Mouse (Mus musculus) forebrain, embryonic 11.5 days (tissue): ENCODE results near the gene Rcn3. TPM values are rescaled to one million over a fixed set of nuclear protein-coding genes. Genes with fewer than 3 reads are reported as not detected.
"Not testable (repeated sequence)": the region's sequence is repeated elsewhere in the genome, so short reads cannot be mapped to it uniquely, and the experiment has no call there.

Experiments
- ATAC-seq: fragments of 200-750 bp; cut with Nextera tagmentation; replicated peaks from 2 replicates; pipeline ENCODE4 v1.8.0; 2017; ENCODE audit warnings: moderate TSS enrichment; ENCODE audit not compliant: low FRiP score
- DNase-seq: peaks from one replicate; pipeline ENCODE4 v3.0.0-alpha.2; 2017; ENCODE audit warnings: low spot score
- H3K27ac ChIP-seq: fragments of 300-500 bp; sonication (generic); 2 replicates; pipeline ENCODE4 v1.5.1; 2014; ENCODE audit warnings: low read depth, low read length
- H3K27me3 ChIP-seq: fragments of 300-500 bp; sonication (generic); 2 replicates; pipeline ENCODE4 v1.6.1; 2014; ENCODE audit warnings: mild to moderate bottlenecking, low read length, mixed read lengths; ENCODE audit not compliant: control insufficient read depth, insufficient read depth
- H3K36me3 ChIP-seq: fragments of 300-500 bp; sonication (generic); 2 replicates; pipeline ENCODE4 v1.6.1; 2014; ENCODE audit warnings: mild to moderate bottlenecking, low read length, moderate library complexity, mixed read lengths; ENCODE audit not compliant: control insufficient read depth, insufficient read depth
- H3K4me1 ChIP-seq: fragments of 300-500 bp; sonication (generic); replicated peaks from 2 replicates; pipeline ENCODE4 v1.6.1; 2014; ENCODE audit warnings: low read length, mixed read lengths; ENCODE audit not compliant: control insufficient read depth, insufficient read depth
- H3K4me2 ChIP-seq: fragments of 300-500 bp; sonication (generic); 2 replicates; pipeline ENCODE4 v1.6.1; 2014; ENCODE audit warnings: low read depth, mild to moderate bottlenecking, low read length, moderate library complexity, mixed read lengths; ENCODE audit not compliant: severe bottlenecking
- H3K4me3 ChIP-seq: fragments of 300-500 bp; sonication (generic); 2 replicates; pipeline ENCODE4 v1.5.1; 2014; ENCODE audit warnings: low read depth, low read length
- H3K9ac ChIP-seq: fragments of 300-500 bp; sonication (generic); 2 replicates; pipeline ENCODE4 v1.6.1; 2014; ENCODE audit warnings: low read length
- H3K9me3 ChIP-seq: fragments of 300-500 bp; sonication (generic); 2 replicates; pipeline ENCODE4 v1.6.1; 2016; ENCODE audit warnings: low read length, mixed read lengths; ENCODE audit not compliant: control insufficient read depth
- WGBS: fragments of 180-500 bp; shearing (Covaris S2); extraction: QIAGEN DNeasy Blood & Tissue Kit; methylation state at CpG from one replicate; pipeline ENCODE4 v1.1.7; 2014; 5-methylcytosine and 5-hydroxymethylcytosine counted together
- polyA plus RNA-seq: library from polyadenylated mRNA; unstranded; fragments of >200 nt; fragmentation: Nextera tagmentation; extraction: Ambion mirVana; gene quantifications from 2 replicates; pipeline ENCODE4 v1.2.1, GENCODE M21; 2014

Gene Rcn3
- polyA plus RNA-seq, 1 experiment from 2014 or later = 110 TPM

- DNase-seq, H3K9me3 ChIP-seq, ATAC-seq, H3K27me3 ChIP-seq, H3K36me3 ChIP-seq, H3K4me2 ChIP-seq, H3K27ac ChIP-seq, H3K4me3 ChIP-seq, H3K4me1 ChIP-seq, H3K9ac ChIP-seq: not testable (repeated sequence)
- WGBS = 94% methylated on average over 14 of the region's 14 CpGs
These were observed 3.9 kb upstream of the Rcn3 start for GRCm38 (mm10) chr7:45095965-45096364.

DNA sequence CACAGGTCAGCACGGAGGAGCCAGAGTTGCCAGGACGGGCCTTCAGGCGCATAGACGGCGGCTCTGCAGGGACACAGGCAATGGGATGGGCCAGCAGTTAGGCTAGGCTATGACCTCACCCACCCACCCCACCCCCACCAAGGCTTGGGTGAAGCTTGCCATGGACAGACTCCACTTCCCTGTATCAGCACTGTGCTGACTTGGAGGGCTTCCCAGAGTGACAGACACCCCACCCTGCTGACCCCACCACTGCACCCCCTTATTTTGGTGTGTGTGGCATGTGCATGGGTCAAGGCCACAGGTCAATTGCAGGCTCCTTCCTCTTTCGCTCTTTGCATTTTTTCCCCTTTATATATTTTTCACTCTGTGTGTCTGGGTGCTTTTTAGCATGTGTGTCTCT lies 3.3 kb upstream of the Rcn3 start:
- no peak overlapping the region for H3K27ac ChIP-seq
- 86% methylated on average over 6 of the region's 6 CpGs for WGBS
- ATAC-seq = no peak

DNA sequence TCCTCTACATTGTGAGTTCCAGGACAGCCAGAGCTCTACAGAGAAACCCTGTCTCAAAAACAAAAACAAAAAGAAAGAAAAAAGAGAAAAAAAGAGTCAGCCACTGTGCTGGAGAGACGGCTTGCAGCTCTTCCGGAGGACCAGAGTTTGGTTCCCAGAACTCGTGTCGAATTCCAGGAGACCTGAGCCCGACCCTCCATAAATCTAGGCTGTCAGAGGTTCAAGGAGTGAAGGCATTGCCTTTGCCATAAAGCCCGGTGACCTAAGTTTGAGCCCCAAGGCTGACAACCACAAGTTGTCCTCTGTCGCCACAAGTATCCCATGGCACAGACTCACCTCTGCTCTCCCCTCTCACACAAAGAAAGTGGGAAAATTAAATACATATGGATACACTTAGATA lies 2.1 kb upstream of the Rcn3 start:
- no peak for DNase-seq
- no peak for ATAC-seq
- H3K4me3 ChIP-seq = no peak overlapping the region
- no peaks in the 10 kb centered on the region for H3K36me3 ChIP-seq
- 75% methylated on average over 7 of the region's 7 CpGs for WGBS
- no peak overlapping the region for H3K27ac ChIP-seq
- H3K4me1 ChIP-seq = peaks cover 3% of the 10 kb centered on the region; the same call in 1 of the 2 replicates
- H3K9ac ChIP-seq = no peak overlapping the region
- no peaks in the 10 kb centered on the region for H3K27me3 ChIP-seq
- H3K9me3 ChIP-seq = no peaks in the 10 kb centered on the region
- H3K4me2 ChIP-seq = no peak overlapping the region

More for the DNA sequence above, 3.3 kb upstream of the Rcn3 start:
- no peaks in the 10 kb centered on the region for H3K36me3 ChIP-seq
- H3K9ac ChIP-seq = no peak overlapping the region
- no peak for DNase-seq
- no peaks in the 10 kb centered on the region for H3K9me3 ChIP-seq
- H3K4me2 ChIP-seq = no peak overlapping the region
- peaks cover 3% of the 10 kb centered on the region; the same call in 1 of the 2 replicates for H3K4me1 ChIP-seq
- H3K4me3 ChIP-seq = no peak overlapping the region
- H3K27me3 ChIP-seq = no peaks in the 10 kb centered on the region

DNA sequence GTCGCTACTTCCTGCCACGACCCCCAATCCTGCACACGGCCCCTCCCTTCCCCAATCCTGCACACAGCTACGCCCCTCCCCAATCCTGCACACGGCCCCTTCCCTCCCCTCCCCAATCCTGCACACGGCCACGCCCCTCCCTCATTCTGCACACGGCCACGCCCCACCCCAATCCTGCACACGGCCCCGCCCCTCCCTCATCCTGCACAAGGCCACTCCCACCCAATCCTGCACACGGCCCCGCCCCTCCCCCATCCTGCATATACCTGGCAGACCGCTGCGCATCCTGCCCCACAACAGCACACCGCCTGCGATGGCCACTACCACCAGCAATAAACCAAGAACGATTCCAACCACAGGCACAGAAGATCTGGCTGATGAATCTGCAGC lies 1.5 kb upstream of the Rcn3 start:
- 29% methylated on average over 18 of the region's 18 CpGs for WGBS

DNA sequence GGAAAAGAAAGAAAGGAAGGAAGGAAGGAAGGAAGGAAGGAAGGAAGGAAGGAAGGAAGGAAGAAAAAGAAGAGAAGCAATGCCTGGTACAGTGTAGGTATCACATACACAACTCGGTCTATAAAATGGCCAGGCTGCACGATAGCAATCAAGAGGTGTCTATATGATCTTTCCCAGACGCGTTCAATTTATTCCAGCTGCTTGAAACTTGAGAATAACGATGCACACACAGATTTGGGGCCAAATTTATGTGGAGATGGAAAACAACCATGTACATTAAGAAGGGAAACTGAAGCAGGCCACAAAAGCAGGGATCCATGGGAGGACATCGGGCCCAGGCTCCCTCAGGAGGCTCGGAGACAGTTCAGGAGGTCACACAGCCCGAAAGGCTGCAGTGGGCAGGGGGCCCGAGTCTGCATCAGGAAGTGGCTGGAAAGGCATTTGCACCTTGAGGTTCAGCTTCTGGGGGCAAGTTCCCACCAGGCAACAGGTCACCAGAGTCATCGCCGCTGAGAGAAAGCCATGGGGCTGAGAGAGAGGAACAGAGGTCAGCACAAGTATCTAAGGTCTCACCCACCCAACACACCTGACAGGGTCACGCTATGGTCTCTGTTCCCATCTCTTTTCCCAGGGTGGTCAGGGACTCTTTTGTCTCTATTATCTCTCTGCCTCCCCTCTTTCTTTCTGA lies 951 bp upstream of the Rcn3 start:
- Histone ChIP-seq H3K4me3 (no peak overlapping the region), H3K4me1 (peaks cover 3% of the 10 kb centered on the region; the same call in 1 of the 2 replicates), H3K27me3 (no peaks in the 10 kb centered on the region), H3K9ac (no peak overlapping the region), H3K36me3 (no peaks in the 10 kb centered on the region), H3K27ac (no peak overlapping the region), H3K4me2 (no peak overlapping the region), H3K9me3 (no peaks in the 10 kb centered on the region)
- ATAC-seq (no peak), DNase-seq (no peak)
- WGBS = 60% methylated on average over 12 of the region's 12 CpGs

More for the DNA sequence above, 1.5 kb upstream of the Rcn3 start:
- H3K36me3 ChIP-seq = no peaks in the 10 kb centered on the region
- H3K4me2 ChIP-seq = no peak overlapping the region
- H3K4me3 ChIP-seq = no peak overlapping the region
- H3K4me1 ChIP-seq = peaks cover 3% of the 10 kb centered on the region; the same call in 1 of the 2 replicates
- no peak overlapping the region for H3K9ac ChIP-seq
- no peaks in the 10 kb centered on the region for H3K9me3 ChIP-seq
- no peak for ATAC-seq
- DNase-seq = peak; percentile 68
- no peaks in the 10 kb centered on the region for H3K27me3 ChIP-seq
- no peak overlapping the region for H3K27ac ChIP-seq

- peak overlapping the region; percentile 58 for H3K9ac ChIP-seq
- 16% methylated on average over 35 of the region's 35 CpGs for WGBS
- H3K27ac ChIP-seq = no peak overlapping the region
- peak; percentile 65 for DNase-seq
- peaks cover 3% of the 10 kb centered on the region; the same call in 1 of the 2 replicates for H3K4me1 ChIP-seq
- peak overlapping the region; percentile 46 for H3K4me3 ChIP-seq
- peak overlapping the region; percentile 64 for H3K4me2 ChIP-seq
- ATAC-seq = peak; percentile 44; the same call in 1 of the 2 replicates
- H3K36me3 ChIP-seq = peaks cover 5% of the 10 kb centered on the region; the same call in 1 of the 2 replicates
- H3K9me3 ChIP-seq = no peaks in the 10 kb centered on the region
- H3K27me3 ChIP-seq = no peaks in the 10 kb centered on the region
These were observed 725 bp downstream of the Rcn3 start for GRCm38 (mm10) chr7:45091001-45091990.

- H3K27ac ChIP-seq = no peak overlapping the region
- no peak for DNase-seq
- no peak overlapping the region for H3K9ac ChIP-seq
- H3K36me3 ChIP-seq = peaks cover 9% of the 10 kb centered on the region
- H3K4me3 ChIP-seq = no peak overlapping the region
- H3K27me3 ChIP-seq = no peaks in the 10 kb centered on the region
- ATAC-seq = no peak
- 82% methylated on average over 13 of the region's 13 CpGs for WGBS
- no peaks in the 10 kb centered on the region for H3K9me3 ChIP-seq
- H3K4me1 ChIP-seq = peaks cover 3% of the 10 kb centered on the region; the same call in 1 of the 2 replicates
- H3K4me2 ChIP-seq = no peak overlapping the region
These were observed 1.6 kb downstream of the Rcn3 start for GRCm38 (mm10) chr7:45090251-45090977.

- H3K4me2 ChIP-seq = no peak overlapping the region
- H3K4me3 ChIP-seq = no peak overlapping the region
- H3K27me3 ChIP-seq = no peaks in the 10 kb centered on the region
- H3K9me3 ChIP-seq = no peaks in the 10 kb centered on the region
- 95% methylated on average over 17 of the region's 17 CpGs for WGBS
- ATAC-seq (no peak), DNase-seq (no peak)
- H3K36me3 ChIP-seq = peaks cover 9% of the 10 kb centered on the region
- H3K4me1 ChIP-seq = peaks cover 3% of the 10 kb centered on the region; the same call in 1 of the 2 replicates
- H3K27ac ChIP-seq = no peak overlapping the region
- H3K9ac ChIP-seq = no peak overlapping the region
These were observed 3.4 kb downstream of the Rcn3 start for GRCm38 (mm10) chr7:45088597-45088996.
